Mouse (Mus musculus) E14TG2a.4 (cell line): ENCODE results near the gene Txndc12.

ENCODE experiments used
- CTCF ChIP-seq: conservative IDR thresholded peaks from 2 replicates; pipeline ENCODE4 v1.5.1; 2014; ENCODE audit warnings: low read length
- NANOG ChIP-seq: IDR thresholded peaks from 2 replicates; pipeline ENCODE4 v1.6.1; 2014; ENCODE audit warnings: borderline replicate concordance, low read length, mixed read lengths
- POU5F1 ChIP-seq: IDR thresholded peaks from 2 replicates; pipeline ENCODE4 v1.6.1; 2014; ENCODE audit warnings: low read length, borderline replicate concordance

GRCm38 (mm10) chr4:108843336-108843735, 8.9 kb downstream of the Txndc12 start:
- TF ChIP-seq CTCF (no peak), NANOG (peak; percentile 50; the same call in 1 of the 2 replicates), POU5F1 (no peak)
